Comparison of ENCODE assay signal across 8 mouse cellular contexts in genomic region chr11:59393591-59393990, GRCm38 (mm10). TPM values are rescaled to one million over a fixed set of nuclear protein-coding genes. Genes with fewer than 3 reads are reported as not detected.
DNase-seq lines count a peak whose midpoint lies in the region; ATAC-seq and TF ChIP-seq lines count a peak whose summit lies in the region.

No protein-coding gene starts in this region.

- H3K4me1 ChIP-seq in heart, embryonic 15.5 days (replicated peaks): peaks cover 12% of the 10 kb centered on the region
- H3K4me1 ChIP-seq in heart, embryonic 10.5 days: peaks cover 48% of the 10 kb centered on the region
- H3K4me1 ChIP-seq in embryonic facial prominence, embryonic 10.5 days: peaks cover 44% of the 10 kb centered on the region
- peaks cover 9% of the 10 kb centered on the region; the same call in 1 of the 2 replicates for H3K4me1 ChIP-seq in hindbrain, embryonic 13.5 days (replicated peaks)
- no peaks in the 10 kb centered on the region for H3K4me1 ChIP-seq in liver, postnatal 0 days (ENCODE audit: insufficient read depth)

- no peak overlapping the region for H3K4me3 ChIP-seq in heart, embryonic 15.5 days
- H3K4me3 ChIP-seq in heart, embryonic 10.5 days: no peak overlapping the region
- 0 out of 2 replicates have a peak overlapping the region, but pooled peaks have one; percentile 21 for H3K4me3 ChIP-seq in embryonic facial prominence, embryonic 10.5 days
- no peak overlapping the region for H3K4me3 ChIP-seq in hindbrain, embryonic 13.5 days
- H3K4me3 ChIP-seq in macrophage (ENCODE audit: inconsistent target): no peak overlapping the region
- no peak overlapping the region for H3K4me3 ChIP-seq in liver, postnatal 0 days (ENCODE audit: low read depth, low read length)

- H3K27ac ChIP-seq in heart, embryonic 15.5 days: peak overlapping the region; percentile 1; the same call in 1 of the 2 replicates
- H3K27ac ChIP-seq in heart, embryonic 10.5 days: no peak overlapping the region
- peak overlapping the region; percentile 72 for H3K27ac ChIP-seq in embryonic facial prominence, embryonic 10.5 days (replicated peaks)
- H3K27ac ChIP-seq in hindbrain, embryonic 13.5 days: peak overlapping the region; percentile 48; the same call in 1 of the 2 replicates
- H3K27ac ChIP-seq in macrophage: peak overlapping the region; percentile 97
- H3K27ac ChIP-seq in liver, postnatal 0 days (ENCODE audit: low read depth): no peak overlapping the region

- peak; percentile 28; the same call in 1 of the 2 replicates for ATAC-seq in heart, embryonic 15.5 days (replicated peaks; ENCODE audit: insufficient number of reproducible peaks, insufficient read depth, low FRiP score, low read depth)
- ATAC-seq in hindbrain, embryonic 13.5 days (ENCODE audit: low FRiP score): peak; percentile 46
- no peak for ATAC-seq in granulocyte monocyte progenitor cell, adult 5-6 weeks (replicated peaks; ENCODE audit: poor library complexity, severe bottlenecking)
- no peak for ATAC-seq in liver, postnatal 0 days

- H3K9ac ChIP-seq in heart, embryonic 15.5 days: no peak overlapping the region
- no peak overlapping the region for H3K9ac ChIP-seq in hindbrain, embryonic 13.5 days
- H3K9ac ChIP-seq in liver, postnatal 0 days (replicated peaks): no peak overlapping the region

- H3K4me2 ChIP-seq in heart, embryonic 15.5 days: no peak overlapping the region
- H3K4me2 ChIP-seq in hindbrain, embryonic 13.5 days: no peak overlapping the region
- no peak overlapping the region for H3K4me2 ChIP-seq in liver, postnatal 0 days (ENCODE audit: low read depth, low read length)

- WGBS in heart, embryonic 15.5 days: 53% methylated on average over 9 of the region's 9 CpGs
- WGBS in heart, embryonic 10.5 days: 66% methylated on average over 9 of the region's 9 CpGs
- 18% methylated on average over 9 of the region's 9 CpGs for WGBS in embryonic facial prominence, embryonic 10.5 days
- WGBS in hindbrain, embryonic 13.5 days: 26% methylated on average over 9 of the region's 9 CpGs
- WGBS in macrophage (ENCODE audit: missing documents): 80% methylated on average over 9 of the region's 9 CpGs
- WGBS in liver, postnatal 0 days (ENCODE audit: insufficient replicate concordance): 70% methylated on average over 9 of the region's 9 CpGs

- H3K27me3 ChIP-seq in heart, embryonic 15.5 days: no peaks in the 10 kb centered on the region
- no peaks in the 10 kb centered on the region for H3K27me3 ChIP-seq in heart, embryonic 10.5 days (ENCODE audit: insufficient read depth, poor library complexity, severe bottlenecking)
- H3K27me3 ChIP-seq in embryonic facial prominence, embryonic 10.5 days (replicated peaks; ENCODE audit: low read depth, poor library complexity, severe bottlenecking): no peaks in the 10 kb centered on the region
- no peaks in the 10 kb centered on the region for H3K27me3 ChIP-seq in hindbrain, embryonic 13.5 days
- H3K27me3 ChIP-seq in liver, postnatal 0 days (ENCODE audit: insufficient read depth, low read length): no peaks in the 10 kb centered on the region

- H3K79me2 ChIP-seq in macrophage (ENCODE audit: inconsistent target): no peaks in the 10 kb centered on the region

- H3K36me3 ChIP-seq in heart, embryonic 15.5 days: no peaks in the 10 kb centered on the region
- H3K36me3 ChIP-seq in heart, embryonic 10.5 days: no peaks in the 10 kb centered on the region
- peaks cover 4% of the 10 kb centered on the region; the same call in 1 of the 2 replicates for H3K36me3 ChIP-seq in embryonic facial prominence, embryonic 10.5 days (replicated peaks)
- H3K36me3 ChIP-seq in hindbrain, embryonic 13.5 days: peaks cover 8% of the 10 kb centered on the region; the same call in 1 of the 2 replicates
- H3K36me3 ChIP-seq in macrophage (ENCODE audit: inconsistent target): no peaks in the 10 kb centered on the region
- no peaks in the 10 kb centered on the region for H3K36me3 ChIP-seq in liver, postnatal 0 days (replicated peaks; ENCODE audit: insufficient read depth, low read length)

- no peak for DNase-seq in heart, embryonic 10.5 days (ENCODE audit: low spot score)
- DNase-seq in R1 (ENCODE audit: low read depth, low spot score): peak; percentile 39
- DNase-seq in embryonic facial prominence, embryonic 10.5 days (ENCODE audit: low spot score): peak; percentile 81
- no peak for DNase-seq in liver, postnatal 0 days

- no peaks in the 10 kb centered on the region for H3K9me3 ChIP-seq in heart, embryonic 15.5 days (replicated peaks)
- no peaks in the 10 kb centered on the region for H3K9me3 ChIP-seq in heart, embryonic 10.5 days
- no peaks in the 10 kb centered on the region for H3K9me3 ChIP-seq in embryonic facial prominence, embryonic 10.5 days
- no peaks in the 10 kb centered on the region for H3K9me3 ChIP-seq in hindbrain, embryonic 13.5 days
- no peaks in the 10 kb centered on the region for H3K9me3 ChIP-seq in liver, postnatal 0 days (ENCODE audit: low read length)

- no peak for TF ChIP-seq CTCF in liver, postnatal 0 days (IDR thresholded peaks at IDR 0.05; ENCODE audit: low read depth)

- no peak for TF ChIP-seq EP300 in liver, postnatal 0 days (IDR thresholded peaks at IDR 0.05; ENCODE audit: low read depth)

RNA-seq across cellular contexts. Expression of gene Prss38, which starts 18.1 kb away (rescaled TPM):
- polyA plus RNA-seq in heart, embryonic 15.5 days (2015; fragmentation: Nextera tagmentation; extraction: Ambion mirVana): not detected in 2 replicates
- polyA plus RNA-seq in heart, embryonic 10.5 days (2016; fragmentation: Nextera tagmentation; extraction: Ambion mirVana): not detected in 2 replicates
- not detected in 2 replicates for polyA plus RNA-seq in embryonic facial prominence, embryonic 10.5 days (2016; fragmentation: Nextera tagmentation; extraction: Ambion mirVana)
- polyA plus RNA-seq in hindbrain, embryonic 13.5 days (2015; fragmentation: Nextera tagmentation; extraction: Ambion mirVana): not detected in 2 replicates
- total RNA-seq in macrophage (2018; cell fraction: chromatin; rRNA removed): not detected
- total RNA-seq in macrophage (2018; cell fraction: cytosol; rRNA removed): not detected
- not detected for total RNA-seq in macrophage (2018; cell fraction: nucleus; rRNA removed)
- polyA plus RNA-seq in macrophage (2018): 0.11 TPM in 1 of 3 replicates, not detected in the others
- total RNA-seq in granulocyte monocyte progenitor cell, adult 5-6 weeks (2014; fragmentation: Nextera tagmentation): not detected in 2 replicates
- not detected in 2 replicates for total RNA-seq in granulocyte monocyte progenitor cell, adult 5-6 weeks (2017)
- polyA plus RNA-seq in liver, postnatal 0 days (2015; fragmentation: Nextera tagmentation; extraction: Ambion mirVana): not detected in 2 replicates

RNA-seq across cellular contexts. Expression of gene Jmjd4, which starts 56.3 kb away (rescaled TPM):
- polyA plus RNA-seq in heart, embryonic 15.5 days (2015; fragmentation: Nextera tagmentation; extraction: Ambion mirVana): 8.8 and 11.4 TPM in 2 replicates
- 14.5 and 15.3 TPM in 2 replicates for polyA plus RNA-seq in heart, embryonic 10.5 days (2016; fragmentation: Nextera tagmentation; extraction: Ambion mirVana)
- polyA plus RNA-seq in embryonic facial prominence, embryonic 10.5 days (2016; fragmentation: Nextera tagmentation; extraction: Ambion mirVana): 19.1 and 19.6 TPM in 2 replicates
- 14.3 and 15.2 TPM in 2 replicates for polyA plus RNA-seq in hindbrain, embryonic 13.5 days (2015; fragmentation: Nextera tagmentation; extraction: Ambion mirVana)
- 10 to 100 TPM in 7 of 26 experiments, 1 to 10 TPM in 19; 2.7 to 20.5 (median 6.8) TPM for total RNA-seq in macrophage (2018; cell fraction: chromatin; rRNA removed)
- 1 to 10 TPM; 1.7 to 5.6 (median 3.7) TPM for total RNA-seq in macrophage (2018; cell fraction: cytosol; rRNA removed)
- 10 to 100 TPM in 5 of 26 experiments, 1 to 10 TPM in 21; 2.5 to 16.1 (median 4.6) TPM for total RNA-seq in macrophage (2018; cell fraction: nucleus; rRNA removed)
- polyA plus RNA-seq in macrophage (2018): 3.3 to 4.3 TPM (median 3.3 TPM) in 3 replicates
- 4.3 and 6.0 TPM in 2 replicates for total RNA-seq in granulocyte monocyte progenitor cell, adult 5-6 weeks (2014; fragmentation: Nextera tagmentation)
- 4.3 and 5.6 TPM in 2 replicates for total RNA-seq in granulocyte monocyte progenitor cell, adult 5-6 weeks (2017)
- polyA plus RNA-seq in liver, postnatal 0 days (2015; fragmentation: Nextera tagmentation; extraction: Ambion mirVana): 3.2 and 3.6 TPM in 2 replicates

RNA-seq across cellular contexts. Expression of gene Snap47, which starts 57.4 kb away (rescaled TPM):
- polyA plus RNA-seq in heart, embryonic 15.5 days (2015; fragmentation: Nextera tagmentation; extraction: Ambion mirVana): 81.0 and 88.9 TPM in 2 replicates
- polyA plus RNA-seq in heart, embryonic 10.5 days (2016; fragmentation: Nextera tagmentation; extraction: Ambion mirVana): 120 and 123 TPM in 2 replicates
- 128 and 134 TPM in 2 replicates for polyA plus RNA-seq in embryonic facial prominence, embryonic 10.5 days (2016; fragmentation: Nextera tagmentation; extraction: Ambion mirVana)
- polyA plus RNA-seq in hindbrain, embryonic 13.5 days (2015; fragmentation: Nextera tagmentation; extraction: Ambion mirVana): 448 and 460 TPM in 2 replicates
- total RNA-seq in macrophage (2018; cell fraction: chromatin; rRNA removed): 10 to 100 TPM in 13 of 26 experiments, 1 to 10 TPM in 12, under 1 TPM in 1; 0.88 to 23.7 (median 9.3) TPM
- total RNA-seq in macrophage (2018; cell fraction: cytosol; rRNA removed): 10 to 100 TPM; 15.1 to 31.7 (median 20.0) TPM
- 10 to 100 TPM in 13 of 26 experiments, 1 to 10 TPM in 13; 3.4 to 21.8 (median 10.1) TPM for total RNA-seq in macrophage (2018; cell fraction: nucleus; rRNA removed)
- polyA plus RNA-seq in macrophage (2018): 20.2 to 31.5 TPM (median 30.9 TPM) in 3 replicates
- 5.9 and 6.0 TPM in 2 replicates for total RNA-seq in granulocyte monocyte progenitor cell, adult 5-6 weeks (2014; fragmentation: Nextera tagmentation)
- 4.8 and 7.1 TPM in 2 replicates for total RNA-seq in granulocyte monocyte progenitor cell, adult 5-6 weeks (2017)
- polyA plus RNA-seq in liver, postnatal 0 days (2015; fragmentation: Nextera tagmentation; extraction: Ambion mirVana): 32.4 and 33.5 TPM in 2 replicates

Comparison
In these comparisons a context has a peak if more than half of its experiments do, and no peak if none do; other contexts are left out.
1. H3K27ac ChIP-seq: peak in heart, embryonic 15.5 days (single experiment), embryonic facial prominence, embryonic 10.5 days (single experiment), hindbrain, embryonic 13.5 days (single experiment) and macrophage (single experiment); none in heart, embryonic 10.5 days (single experiment) and liver, postnatal 0 days (single experiment).
2. ATAC-seq: peak in heart, embryonic 15.5 days (single experiment) and hindbrain, embryonic 13.5 days (single experiment); none in granulocyte monocyte progenitor cell, adult 5-6 weeks (single experiment) and liver, postnatal 0 days (single experiment).
3. DNase-seq: peak in R1 (single experiment) and embryonic facial prominence, embryonic 10.5 days (single experiment); none in heart, embryonic 10.5 days (single experiment) and liver, postnatal 0 days (single experiment).